Mouse (Mus musculus): ENCODE measurements around the gene Ckap5. TPM values are rescaled to one million over a fixed set of nuclear protein-coding genes. Genes with fewer than 3 reads are reported as not detected.

Gene Ckap5
- polyA plus RNA-seq, 1 experiment: 393 TPM

GRCm38 (mm10) chr2:91633334-91633977 lies 106.9 kb downstream of the Ckap5 start:
- WGBS: 81% methylated on average over 12 of the region's 12 CpGs
- Histone ChIP-seq H3K4me1 (ENCODE audit: control insufficient read depth, insufficient read depth, low read length) (0 out of 2 replicates have a peak, but pooled peaks cover 4% of the 10 kb centered on the region), H3K27ac (ENCODE audit: insufficient read depth, low read depth, low read length) (no peak overlapping the region), H3K4me3 (ENCODE audit: insufficient read depth, low read depth, low read length) (no peak overlapping the region)
- no peak for TF ChIP-seq CTCF (IDR thresholded peaks at IDR 0.05; ENCODE audit: insufficient read depth, low read depth, low read length)
- no peak for TF ChIP-seq POLR2A (IDR thresholded peaks at IDR 0.05; ENCODE audit: insufficient read depth, low read depth, low read length)

DNA sequence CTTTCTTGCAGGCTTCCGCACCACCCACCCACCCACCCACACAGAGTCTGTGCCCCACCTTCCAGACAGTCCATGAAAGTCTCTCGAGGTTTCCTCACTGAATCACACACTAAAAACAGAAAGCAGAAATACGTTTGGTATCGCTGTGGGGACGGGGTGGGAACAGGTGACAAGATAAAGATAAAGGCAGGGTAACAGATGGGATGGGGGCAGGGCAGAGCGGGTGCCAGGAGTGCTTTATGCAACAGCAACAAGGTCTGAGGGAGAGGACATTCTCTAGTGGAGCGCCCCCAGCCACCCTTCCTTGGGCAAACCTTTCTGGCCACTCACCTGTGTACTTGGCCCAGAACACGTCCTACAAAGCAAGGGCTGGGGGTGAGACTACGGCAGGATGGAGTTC lies 108.3 kb downstream of the Ckap5 start:
- WGBS: 78% methylated on average over 9 of the region's 9 CpGs
- no peak for TF ChIP-seq POLR2A (IDR thresholded peaks at IDR 0.05; ENCODE audit: insufficient read depth, low read depth, low read length)
- TF ChIP-seq CTCF (IDR thresholded peaks at IDR 0.05; ENCODE audit: insufficient read depth, low read depth, low read length): no peak
- no peak overlapping the region for H3K4me3 ChIP-seq (ENCODE audit: insufficient read depth, low read depth, low read length)

DNA sequence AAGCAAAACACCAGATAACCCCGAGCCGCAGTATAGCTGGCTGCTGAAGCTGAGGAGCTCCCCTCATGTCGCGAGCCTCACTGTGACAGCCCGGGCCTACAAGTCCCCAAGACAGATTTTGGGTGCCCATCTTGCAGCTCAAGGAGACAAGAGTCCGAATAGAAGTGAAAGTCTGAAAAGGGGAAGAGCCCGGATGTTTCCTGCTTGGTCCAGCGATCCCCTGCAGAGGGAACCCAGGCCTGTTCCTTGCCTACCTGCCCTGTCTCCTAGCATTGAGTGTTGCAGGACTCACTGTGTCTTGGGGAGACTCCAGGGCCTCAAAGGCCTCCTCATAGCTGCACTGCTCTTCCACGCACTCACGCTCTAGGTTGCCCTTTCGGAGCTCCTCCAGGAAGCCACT lies 108.9 kb downstream of the Ckap5 start:
- Histone ChIP-seq H3K4me3 (ENCODE audit: insufficient read depth, low read depth, low read length) (no peak overlapping the region), H3K27ac (ENCODE audit: insufficient read depth, low read depth, low read length) (no peak overlapping the region), H3K4me1 (ENCODE audit: control insufficient read depth, insufficient read depth, low read length) (no peaks in the 10 kb centered on the region)
- 89% methylated on average over 11 of the region's 11 CpGs for WGBS
- no peak for TF ChIP-seq CTCF (IDR thresholded peaks at IDR 0.05; ENCODE audit: insufficient read depth, low read depth, low read length)
- no peak for TF ChIP-seq POLR2A (IDR thresholded peaks at IDR 0.05; ENCODE audit: insufficient read depth, low read depth, low read length)

More for the DNA sequence above, 108.3 kb downstream of the Ckap5 start:
- no peak overlapping the region for H3K27ac ChIP-seq (ENCODE audit: insufficient read depth, low read depth, low read length)
- 0 out of 2 replicates have a peak, but pooled peaks cover 2% of the 10 kb centered on the region for H3K4me1 ChIP-seq (ENCODE audit: control insufficient read depth, insufficient read depth, low read length)

DNA sequence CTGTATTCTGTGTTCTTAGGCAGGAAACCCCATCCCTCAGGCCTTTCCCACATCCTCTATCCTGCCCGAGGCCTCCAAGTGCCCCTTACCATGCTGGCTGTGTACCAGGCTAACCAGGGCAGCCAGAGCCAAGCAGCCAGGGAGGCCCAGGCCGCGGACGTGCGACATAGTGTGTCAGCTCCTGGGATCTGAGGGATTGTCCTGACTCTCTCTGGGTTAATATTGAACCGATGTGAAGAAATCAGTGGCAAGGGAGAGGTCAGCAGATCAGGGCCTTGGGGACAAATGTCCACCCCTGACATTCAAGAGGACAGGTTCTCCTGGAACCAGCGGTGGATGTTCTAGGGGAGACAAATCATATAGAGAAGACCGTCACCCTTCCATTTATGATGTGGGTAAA lies 109.7 kb downstream of the Ckap5 start, which contains the start of gene F2:
TSS of gene F2 (minus strand) at position 186 of the 400 bp plus-strand sequence.
- H3K4me1 ChIP-seq (ENCODE audit: control insufficient read depth, insufficient read depth, low read length): no peaks in the 10 kb centered on the region
- H3K27ac ChIP-seq (ENCODE audit: insufficient read depth, low read depth, low read length): no peak within 1 kb of the TSS
- 87% methylated on average over 8 of the region's 8 CpGs for WGBS
- TF ChIP-seq CTCF (IDR thresholded peaks at IDR 0.05; ENCODE audit: insufficient read depth, low read depth, low read length): no peak
- no peak for TF ChIP-seq POLR2A (IDR thresholded peaks at IDR 0.05; ENCODE audit: insufficient read depth, low read depth, low read length)
- H3K4me3 ChIP-seq (ENCODE audit: insufficient read depth, low read depth, low read length): no peak within 1 kb of the TSS

GRCm38 (mm10) chr2:91636727-91637338 lies 110.3 kb downstream of the Ckap5 start:
- H3K27ac ChIP-seq (ENCODE audit: insufficient read depth, low read depth, low read length): no peak overlapping the region
- TF ChIP-seq CTCF (IDR thresholded peaks at IDR 0.05; ENCODE audit: insufficient read depth, low read depth, low read length) (no peak), POLR2A (IDR thresholded peaks at IDR 0.05; ENCODE audit: insufficient read depth, low read depth, low read length) (no peak)
- 78% methylated on average over 5 of the region's 5 CpGs for WGBS
- H3K4me3 ChIP-seq (ENCODE audit: insufficient read depth, low read depth, low read length): no peak overlapping the region
- H3K4me1 ChIP-seq (ENCODE audit: control insufficient read depth, insufficient read depth, low read length): no peaks in the 10 kb centered on the region

GRCm38 (mm10) chr2:91638931-91639330 lies 112.4 kb downstream of the Ckap5 start:
- TF ChIP-seq CTCF (IDR thresholded peaks at IDR 0.05; ENCODE audit: insufficient read depth, low read depth, low read length) (no peak), POLR2A (IDR thresholded peaks at IDR 0.05; ENCODE audit: insufficient read depth, low read depth, low read length) (no peak)
- Histone ChIP-seq H3K4me3 (ENCODE audit: insufficient read depth, low read depth, low read length) (no peak overlapping the region), H3K4me1 (ENCODE audit: control insufficient read depth, insufficient read depth, low read length) (no peaks in the 10 kb centered on the region), H3K27ac (ENCODE audit: insufficient read depth, low read depth, low read length) (no peak overlapping the region)
- 78% methylated on average over 6 of the region's 6 CpGs for WGBS

DNA sequence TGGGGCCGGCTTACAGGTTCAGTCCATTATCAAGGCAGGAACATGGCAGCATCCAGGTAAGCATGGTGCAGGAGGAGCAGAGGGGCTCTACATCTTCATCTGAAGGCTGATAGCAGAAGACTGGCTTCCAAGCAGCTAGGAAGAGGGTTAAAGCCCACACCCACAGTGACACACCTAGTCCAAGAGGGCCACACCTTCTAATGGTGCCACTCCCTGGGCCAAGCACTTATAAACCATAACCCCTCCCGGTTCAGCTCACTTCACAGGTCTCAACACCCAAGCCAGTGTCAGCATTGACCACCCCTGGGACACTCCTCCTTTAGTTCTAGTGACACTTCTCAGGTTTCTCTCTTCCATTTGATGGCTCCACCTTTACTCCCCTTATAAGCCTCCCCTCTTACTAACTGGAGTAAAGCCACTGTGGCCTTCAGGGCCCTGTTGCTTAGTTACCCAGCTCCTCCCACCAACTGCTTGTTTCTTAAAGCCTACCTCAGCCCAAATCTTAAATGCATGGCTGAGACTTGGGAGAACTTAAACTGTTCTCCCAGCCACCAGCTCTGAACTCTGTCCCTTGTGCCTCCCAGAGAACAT lies 116.4 kb downstream of the Ckap5 start:
- peaks cover 7% of the 10 kb centered on the region for H3K4me1 ChIP-seq (ENCODE audit: control insufficient read depth, insufficient read depth, low read length)
- 91% methylated on average over 2 of the region's 2 CpGs for WGBS
- no peak overlapping the region for H3K27ac ChIP-seq (ENCODE audit: insufficient read depth, low read depth, low read length)
- H3K4me3 ChIP-seq (ENCODE audit: insufficient read depth, low read depth, low read length): no peak overlapping the region
- TF ChIP-seq CTCF (IDR thresholded peaks at IDR 0.05; ENCODE audit: insufficient read depth, low read depth, low read length): no peak
- no peak for TF ChIP-seq POLR2A (IDR thresholded peaks at IDR 0.05; ENCODE audit: insufficient read depth, low read depth, low read length)

GRCm38 (mm10) chr2:91644021-91644420 lies 117.5 kb downstream of the Ckap5 start:
- Histone ChIP-seq H3K27ac (ENCODE audit: insufficient read depth, low read depth, low read length) (no peak overlapping the region), H3K4me3 (ENCODE audit: insufficient read depth, low read depth, low read length) (no peak overlapping the region), H3K4me1 (ENCODE audit: control insufficient read depth, insufficient read depth, low read length) (peaks cover 8% of the 10 kb centered on the region)
- 93% methylated on average over 11 of the region's 11 CpGs for WGBS
- no peak for TF ChIP-seq POLR2A (IDR thresholded peaks at IDR 0.05; ENCODE audit: insufficient read depth, low read depth, low read length)
- no peak for TF ChIP-seq CTCF (IDR thresholded peaks at IDR 0.05; ENCODE audit: insufficient read depth, low read depth, low read length)

DNA sequence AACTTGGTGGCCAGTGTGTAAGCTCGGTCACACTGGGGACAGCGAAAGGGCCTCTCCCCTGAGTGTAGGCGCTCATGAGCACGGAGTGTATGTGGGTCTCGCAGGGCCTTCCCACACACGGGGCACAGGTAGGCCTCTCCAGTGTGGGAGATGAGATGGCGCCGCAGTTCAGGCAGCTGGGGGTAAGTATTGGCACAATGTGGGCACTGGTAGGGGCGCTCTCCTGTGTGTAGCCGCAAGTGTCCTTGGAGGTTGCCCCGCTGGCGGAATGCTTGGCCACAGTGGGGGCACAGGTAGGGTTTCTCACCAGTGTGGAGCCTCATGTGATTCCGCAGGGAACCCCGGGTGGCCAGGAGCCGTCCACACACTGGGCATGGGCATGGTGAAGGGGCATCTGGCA lies 118.8 kb downstream of the Ckap5 start:
- 97% methylated on average over 15 of the region's 15 CpGs for WGBS

More for the DNA sequence above, 118.8 kb downstream of the Ckap5 start:
- Histone ChIP-seq H3K27ac (ENCODE audit: insufficient read depth, low read depth, low read length) (no peak overlapping the region), H3K4me3 (ENCODE audit: insufficient read depth, low read depth, low read length) (no peak overlapping the region), H3K4me1 (ENCODE audit: control insufficient read depth, insufficient read depth, low read length) (peaks cover 10% of the 10 kb centered on the region)
- TF ChIP-seq CTCF (IDR thresholded peaks at IDR 0.05; ENCODE audit: insufficient read depth, low read depth, low read length) (no peak), POLR2A (IDR thresholded peaks at IDR 0.05; ENCODE audit: insufficient read depth, low read depth, low read length) (no peak)
